Mouse (Mus musculus) left cerebral cortex, postnatal 4 days (tissue): Measurements from ENCODE around the gene Hist2h2ac. TPM values are rescaled to one million over a fixed set of nuclear protein-coding genes. Genes with fewer than 3 reads are reported as not detected.
"Not testable (repeated sequence)": the region's sequence is repeated elsewhere in the genome, so short reads cannot be mapped to it uniquely, and the experiment has no call there.

ENCODE experiments used
- DNase-seq: peaks from one replicate; pipeline ENCODE4 v3.0.0-alpha.2; 2022
- intact Hi-C: fragments of 180-260 bp; cut with DNase I; formaldehyde crosslinking; loops from one replicate; pipeline ENCODE4 v1.15.1; 2025
- total RNA-seq, 2 experiments: library from RNA; stranded (reverse); gene quantifications; 2 replicates each; pipeline ENCODE4 v1.2.3; 2021

Gene Hist2h2ac
- total RNA-seq, 2 experiments from 2014 or later: 70.9 to 71.7 TPM

DNA sequence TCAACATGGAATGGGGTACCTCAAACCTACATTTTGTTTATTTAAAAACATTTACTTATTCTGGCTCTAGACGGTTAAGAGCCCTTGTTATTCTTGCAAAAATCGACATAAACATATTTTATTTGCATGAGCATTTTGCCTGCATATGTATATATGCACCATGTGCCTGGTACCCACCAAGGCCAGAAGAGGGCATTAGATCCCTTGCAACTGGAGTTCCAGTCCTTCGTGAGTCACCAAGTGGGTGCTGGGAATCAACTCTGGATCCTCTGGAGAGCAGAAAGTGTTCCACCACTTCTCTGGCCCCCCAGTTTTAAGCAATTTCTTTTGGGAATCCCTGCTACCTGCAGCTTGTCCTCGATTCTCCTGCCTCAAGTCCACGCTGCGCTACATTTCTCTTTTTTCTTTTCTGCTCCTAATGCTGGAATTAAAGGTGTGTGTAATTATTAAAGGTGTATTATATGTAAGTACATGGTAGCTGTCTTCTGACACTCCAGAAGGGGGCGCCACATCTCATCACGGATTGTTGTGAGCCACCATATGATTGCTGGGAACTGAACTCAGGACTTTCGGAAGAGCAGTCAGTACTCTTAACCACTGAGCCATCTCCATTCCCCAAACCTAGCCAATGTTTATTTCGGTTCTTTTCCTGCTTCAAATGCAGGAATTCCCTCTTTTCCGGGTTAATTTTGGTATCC, 24.9 kb downstream of the Hist2h2ac start:
- no peak for DNase-seq
- intact Hi-C loops: no loop called here

DNA sequence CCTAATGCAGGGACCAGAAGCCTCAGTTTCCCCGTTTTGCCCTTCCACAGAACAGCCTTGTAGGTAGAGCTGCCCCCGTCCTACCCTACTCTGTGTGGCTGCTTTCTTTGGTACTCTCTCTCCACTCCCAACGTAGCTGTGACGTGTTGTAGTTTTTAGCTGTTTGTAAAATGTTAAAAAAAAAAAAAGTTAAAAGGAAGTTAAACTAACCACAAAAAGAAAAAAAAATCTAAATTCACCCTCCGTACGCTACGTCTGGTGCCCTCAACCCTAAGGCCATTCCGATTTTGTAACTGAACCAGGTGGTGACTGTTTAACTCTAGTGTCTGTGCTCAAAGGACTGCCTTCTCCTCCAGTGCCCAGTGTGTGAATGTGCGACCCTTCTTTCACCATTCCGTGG, 25.7 kb downstream of the Hist2h2ac start:
- DNase-seq: no peak
- intact Hi-C loops: no loop called here

DNA sequence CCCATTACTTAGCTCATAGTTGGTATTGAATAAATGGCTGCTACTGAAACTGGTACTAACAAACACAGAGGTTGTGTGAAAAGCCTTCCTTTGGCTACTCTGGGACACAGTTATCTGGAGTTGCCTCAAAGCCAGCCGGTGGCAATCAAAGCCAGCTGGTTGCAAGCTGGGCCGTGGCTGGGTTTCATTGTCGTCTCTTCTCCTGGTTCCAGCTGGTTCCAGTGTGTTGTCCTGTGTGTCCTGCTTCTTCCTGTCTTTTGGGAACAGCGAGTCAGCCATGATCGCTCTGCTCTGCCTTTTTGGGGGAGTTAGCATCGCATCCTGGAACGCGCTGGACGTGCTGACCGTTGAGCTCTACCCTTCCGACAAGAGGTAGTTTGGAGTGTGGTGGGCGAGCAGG, 27.7 kb downstream of the Hist2h2ac start:
- DNase-seq: no peak
- intact Hi-C loops: no loop called here

GRCm38 (mm10) chr3:96182382-96182776, 38.3 kb downstream of the Hist2h2ac start:
- intact Hi-C loops: no loop called here
- no peak for DNase-seq

GRCm38 (mm10) chr3:96181510-96182381, 38.9 kb downstream of the Hist2h2ac start:
- peak; percentile 60 for DNase-seq
- intact Hi-C loops: no loop called here

- peak; percentile 78 for DNase-seq
- intact Hi-C loops: no loop called here
Measured at GRCm38 (mm10) chr3:96180727-96181477, 39.8 kb downstream of the Hist2h2ac start, which contains the start of gene Sv2a. Gene Sv2a (plus strand): TSS chr3:96181151.

DNA sequence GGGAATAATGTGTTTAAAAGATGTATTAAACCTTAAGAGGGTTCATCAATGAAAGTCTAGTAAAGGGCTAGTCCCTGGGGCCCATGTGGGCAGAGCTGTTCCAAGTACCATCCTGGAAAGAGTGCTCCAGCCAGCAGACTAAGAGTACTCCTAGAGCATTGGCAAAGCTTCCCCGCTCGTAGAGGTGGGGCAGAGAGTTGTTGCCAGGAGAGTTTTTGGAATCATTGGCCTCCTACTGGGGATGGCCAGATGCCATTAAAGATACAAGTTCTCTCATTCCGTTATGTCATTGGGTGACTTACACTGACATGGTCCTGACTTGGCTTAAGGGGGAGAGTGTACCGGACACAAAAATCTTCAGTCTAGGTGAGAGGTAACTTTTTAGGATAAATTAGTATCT, 41.1 kb downstream of the Hist2h2ac start:
- intact Hi-C loops: no loop called here
- peak; percentile 57 for DNase-seq

GRCm38 (mm10) chr3:96178902-96179301, 41.8 kb downstream of the Hist2h2ac start:
- no peak for DNase-seq

DNA sequence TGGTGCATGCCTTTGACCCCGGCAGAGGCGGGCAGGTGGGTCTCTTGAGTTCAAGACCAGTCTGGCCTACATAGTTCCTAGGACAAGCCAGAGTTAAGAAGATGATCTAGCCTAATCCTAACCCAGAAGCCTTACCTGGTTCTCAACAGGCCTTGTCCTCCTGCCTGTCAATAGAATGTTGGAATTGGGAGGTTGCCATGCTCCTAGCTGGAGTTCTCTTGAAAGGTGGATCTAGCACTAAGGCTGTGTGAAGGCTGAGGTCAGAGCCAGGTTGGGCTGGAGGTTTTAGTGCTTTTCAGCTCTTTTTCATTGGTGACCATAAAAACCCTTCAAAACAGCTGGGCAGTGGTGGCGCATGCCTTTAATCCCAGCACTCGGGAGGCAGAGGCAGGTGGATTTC, 42.3 kb downstream of the Hist2h2ac start:
- no peak for DNase-seq
- intact Hi-C loops: no loop called here

More at GRCm38 (mm10) chr3:96178902-96179301, 41.8 kb downstream of the Hist2h2ac start:
- intact Hi-C loops: no loop called here

DNA sequence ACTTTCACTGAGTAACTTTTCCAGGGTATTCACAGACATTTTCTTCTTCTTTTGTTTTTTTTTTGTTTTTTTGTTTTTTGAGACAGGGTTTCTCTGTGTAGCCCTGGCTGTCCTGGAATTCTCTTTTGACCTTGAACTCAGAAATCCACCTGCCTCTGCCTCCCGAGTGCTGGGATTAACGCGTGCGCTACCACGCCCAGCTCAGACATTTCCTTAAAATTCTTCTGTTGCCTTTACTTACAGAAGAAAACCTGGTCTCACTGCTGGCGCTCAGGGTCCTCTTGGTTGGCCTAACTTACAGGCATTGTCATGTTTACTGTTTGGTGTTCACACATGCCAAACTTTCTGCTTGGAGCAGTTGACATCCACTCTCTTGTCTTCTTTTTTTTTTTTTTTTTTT, 45.4 kb downstream of the Hist2h2ac start:
- DNase-seq: no peak
- intact Hi-C loops: no loop called here

- DNase-seq, intact Hi-C loops: not testable (repeated sequence)
Measured at GRCm38 (mm10) chr3:96174042-96174441, 46.6 kb downstream of the Hist2h2ac start.

DNA sequence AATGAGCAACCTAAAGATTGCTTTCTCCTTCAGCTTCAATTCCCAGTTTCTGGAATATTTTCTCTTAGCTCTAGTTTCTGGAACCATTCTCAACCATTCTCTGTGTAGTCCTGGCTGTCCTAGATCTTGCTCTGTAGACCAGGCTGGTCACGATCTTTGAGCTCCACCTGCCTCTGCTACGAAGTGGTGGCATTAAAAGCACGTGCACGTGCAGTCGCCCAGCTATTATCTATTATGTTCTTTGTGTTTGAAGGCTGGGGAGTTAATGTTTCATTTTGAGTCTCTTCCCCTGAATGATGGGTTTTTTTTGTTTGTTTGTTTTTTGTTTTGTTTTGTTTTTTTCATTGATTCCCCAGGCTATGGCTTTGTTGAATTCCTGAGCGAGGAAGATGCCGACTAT, 47.5 kb downstream of the Hist2h2ac start:
- DNase-seq: no peak
- intact Hi-C loops: no loop called here

DNA sequence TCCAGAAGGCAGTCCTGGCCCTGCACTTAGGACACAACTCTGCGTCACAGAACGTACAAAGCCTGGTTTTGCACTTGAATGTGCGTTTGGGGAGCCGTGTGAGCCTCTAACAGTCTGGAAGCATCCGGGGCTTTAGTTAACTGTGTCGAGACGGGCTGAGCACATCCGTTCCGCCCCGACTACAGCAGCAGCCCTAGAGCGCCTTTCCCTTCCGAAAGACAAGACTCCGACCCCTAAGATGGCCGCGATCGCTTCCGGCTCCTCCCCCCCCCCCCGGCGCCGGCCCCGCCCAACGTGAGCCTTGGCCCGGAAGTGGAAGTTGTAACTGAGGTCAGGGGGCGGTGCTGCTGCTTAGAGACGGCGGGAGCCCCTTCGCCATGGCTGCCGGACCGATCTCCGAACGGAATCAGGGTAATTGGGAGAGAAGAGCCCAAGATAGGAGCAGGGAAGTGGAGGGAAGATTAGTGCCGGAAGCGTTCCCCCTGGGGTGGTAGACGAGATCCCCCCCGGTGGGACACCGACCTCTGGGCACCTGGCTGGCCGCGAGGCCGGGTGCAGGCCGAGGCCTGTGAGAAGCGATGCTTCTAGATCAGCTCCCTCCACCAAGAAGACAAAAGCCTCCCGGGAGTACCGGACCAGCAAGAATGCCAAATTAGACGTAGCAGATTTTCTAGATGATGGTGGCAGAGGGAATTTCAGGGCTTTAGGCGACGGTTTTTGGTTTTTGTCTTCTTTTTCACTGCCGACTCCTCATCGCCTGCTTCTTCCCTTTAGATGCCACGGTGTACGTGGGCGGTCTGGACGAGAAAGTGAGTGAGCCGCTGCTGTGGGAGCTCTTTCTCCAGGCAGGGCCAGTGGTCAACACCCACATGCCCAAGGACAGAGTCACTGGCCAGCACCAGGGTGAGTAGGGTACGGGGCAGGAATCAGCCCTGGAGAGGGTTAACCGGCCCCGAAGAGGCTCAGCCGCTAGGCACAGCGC, 48.2 kb downstream of the Hist2h2ac start, which contains the start of gene Sf3b4:
Gene Sf3b4 (plus strand): TSS at position 136 of the 982 bp plus-strand sequence.
- intact Hi-C loops: no loop called here
- peak; percentile 88 for DNase-seq

DNA sequence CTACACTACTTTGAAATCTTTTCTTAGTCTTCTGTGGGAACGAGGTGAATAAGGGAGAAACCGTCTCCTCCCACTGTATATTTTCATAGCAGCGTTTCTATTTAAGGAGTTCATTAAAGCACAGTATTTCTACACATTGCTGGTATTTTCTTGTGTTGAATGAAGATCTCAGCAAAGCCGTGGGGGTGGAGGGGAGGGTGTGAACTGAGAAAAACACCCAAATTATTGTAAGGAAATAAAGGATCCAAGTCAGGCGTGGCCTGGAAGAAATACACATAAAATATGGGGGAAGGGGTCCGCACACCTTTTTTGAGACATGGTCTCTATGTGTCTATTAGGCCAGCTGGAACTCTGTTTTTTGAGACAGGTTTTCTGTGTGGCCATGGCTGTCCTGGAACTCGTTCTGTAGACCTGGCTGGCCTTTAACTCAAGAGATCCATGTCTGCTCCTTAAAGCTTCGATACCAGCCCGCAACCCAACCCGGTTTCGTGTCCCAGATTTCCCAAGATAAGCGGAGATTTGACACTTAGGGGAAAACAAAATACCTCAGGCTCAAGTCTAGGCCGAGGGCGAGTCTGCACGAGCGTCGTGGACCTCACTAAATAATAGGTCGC, 49.0 kb downstream of the Hist2h2ac start:
- intact Hi-C loops: no loop called here
- no peak for DNase-seq

GRCm38 (mm10) chr3:96170976-96171545, 49.6 kb downstream of the Hist2h2ac start:
- DNase-seq: no peak
- intact Hi-C loops: no loop called here
